Mouse (Mus musculus): Measurements from ENCODE around the gene Itfg1. TPM values are rescaled to one million over a fixed set of nuclear protein-coding genes. Genes with fewer than 3 reads are reported as not detected.
"Not testable (repeated sequence)": the region's sequence is repeated elsewhere in the genome, so short reads cannot be mapped to it uniquely, and the experiment has no call there.

Itfg1 gene
- polyA plus RNA-seq, 1 experiment: 45.0 TPM

DNA sequence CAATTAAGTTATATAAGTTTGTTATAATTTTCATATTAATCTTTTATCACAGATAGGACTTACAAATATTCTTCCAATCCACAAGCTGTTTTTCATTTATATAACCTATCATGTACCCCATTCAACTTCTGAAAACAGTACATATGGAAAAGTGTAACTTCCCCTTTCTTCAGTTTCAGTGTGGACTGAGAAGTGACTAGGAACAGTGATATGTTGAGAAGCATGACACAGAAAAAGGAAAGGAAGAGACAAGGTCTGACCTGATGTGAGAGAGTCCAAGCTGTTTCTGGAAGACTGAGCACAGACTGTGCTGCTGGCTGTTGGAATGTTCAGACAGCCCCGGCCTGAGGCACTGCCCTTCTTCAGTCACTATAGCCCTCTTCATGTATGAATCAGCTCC is 40.6 kb downstream of the Itfg1 start:
- Histone ChIP-seq H3K27ac (replicated peaks; ENCODE audit: low read depth, low read length) (no peak overlapping the region), H3K4me3 (ENCODE audit: insufficient read depth, low read depth, low read length) (no peak overlapping the region), H3K4me1 (ENCODE audit: control insufficient read depth, insufficient read depth, insufficient read length, low read length) (no peaks in the 10 kb centered on the region)

GRCm38 (mm10) chr8:85796392-85796791 is 44.3 kb downstream of the Itfg1 start:
- not testable (repeated sequence) for H3K4me1 ChIP-seq (ENCODE audit: control insufficient read depth, insufficient read depth, insufficient read length, low read length); H3K27ac ChIP-seq (replicated peaks; ENCODE audit: low read depth, low read length); H3K4me3 ChIP-seq (ENCODE audit: insufficient read depth, low read depth, low read length)

GRCm38 (mm10) chr8:85788341-85788740 is 52.4 kb downstream of the Itfg1 start:
- Histone ChIP-seq H3K4me3 (ENCODE audit: insufficient read depth, low read depth, low read length) (no peak overlapping the region), H3K4me1 (ENCODE audit: control insufficient read depth, insufficient read depth, insufficient read length, low read length) (no peaks in the 10 kb centered on the region), H3K27ac (replicated peaks; ENCODE audit: low read depth, low read length) (no peak overlapping the region)

GRCm38 (mm10) chr8:85787909-85788308 is 52.8 kb downstream of the Itfg1 start:
- Histone ChIP-seq H3K4me1 (ENCODE audit: control insufficient read depth, insufficient read depth, insufficient read length, low read length) (no peaks in the 10 kb centered on the region), H3K27ac (replicated peaks; ENCODE audit: low read depth, low read length) (no peak overlapping the region), H3K4me3 (ENCODE audit: insufficient read depth, low read depth, low read length) (no peak overlapping the region)

DNA sequence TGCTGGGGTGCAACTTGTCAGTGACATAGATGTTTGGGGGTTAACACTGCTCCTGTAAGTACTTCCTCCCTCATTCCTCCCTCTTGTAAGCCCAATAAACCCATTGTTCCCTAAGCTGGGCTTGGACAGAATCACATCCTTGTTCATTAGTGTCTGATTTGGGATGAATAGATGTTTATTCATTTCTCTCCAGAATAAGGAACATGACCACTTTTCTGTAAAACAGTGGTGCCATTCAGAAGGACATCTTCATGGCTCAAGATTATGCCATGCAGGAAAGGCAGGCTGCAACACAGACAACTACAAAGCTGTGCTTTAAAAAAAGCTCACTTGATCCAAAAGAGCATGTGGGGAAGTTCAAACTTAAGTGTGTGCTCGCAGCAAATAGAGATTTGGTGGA is 55.2 kb downstream of the Itfg1 start:
- Histone ChIP-seq H3K4me3 (ENCODE audit: insufficient read depth, low read depth, low read length) (no peak overlapping the region), H3K27ac (replicated peaks; ENCODE audit: low read depth, low read length) (no peak overlapping the region), H3K4me1 (ENCODE audit: control insufficient read depth, insufficient read depth, insufficient read length, low read length) (no peaks in the 10 kb centered on the region)

DNA sequence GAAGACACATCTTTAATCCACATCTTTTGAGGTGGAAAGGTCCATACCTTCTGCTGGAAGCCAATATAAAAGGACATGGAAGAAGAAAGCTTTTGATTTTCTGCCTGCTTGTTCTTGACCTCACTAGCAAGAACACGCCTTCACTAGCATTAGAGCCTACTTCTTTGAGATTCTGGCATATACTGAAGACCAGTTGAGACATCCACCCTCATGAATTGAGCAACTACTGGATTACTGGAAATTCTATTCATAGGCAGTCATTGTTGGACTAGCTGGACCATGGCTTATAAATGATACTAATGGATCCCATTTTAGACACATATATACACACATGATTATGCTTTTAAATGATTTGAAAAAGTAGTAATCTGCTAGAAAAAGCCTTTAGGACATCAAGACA is 56.9 kb downstream of the Itfg1 start:
- Histone ChIP-seq H3K4me1 (ENCODE audit: control insufficient read depth, insufficient read depth, insufficient read length, low read length) (no peaks in the 10 kb centered on the region), H3K4me3 (ENCODE audit: insufficient read depth, low read depth, low read length) (no peak overlapping the region)

DNA sequence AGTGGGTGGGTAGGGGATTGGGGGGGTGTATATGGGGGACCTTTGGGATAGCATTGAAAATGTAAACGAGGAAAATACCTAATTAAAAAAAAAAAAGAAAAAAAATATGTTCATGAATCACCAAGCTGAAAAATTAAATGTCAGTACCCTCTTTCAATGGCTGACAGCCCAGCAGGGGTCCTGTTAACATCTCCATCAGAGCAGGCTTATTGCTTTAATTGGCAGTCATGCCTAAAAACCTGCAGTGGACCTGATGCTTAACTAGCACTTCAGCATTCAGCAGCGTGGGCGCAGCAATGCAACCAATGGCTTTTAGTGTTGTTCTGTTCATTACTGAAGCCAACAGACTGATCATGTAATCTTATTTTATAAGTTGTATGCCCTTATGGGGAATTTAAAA is 60.6 kb downstream of the Itfg1 start:
- no peaks in the 10 kb centered on the region for H3K4me1 ChIP-seq (ENCODE audit: control insufficient read depth, insufficient read depth, insufficient read length, low read length)
- no peak overlapping the region for H3K27ac ChIP-seq (replicated peaks; ENCODE audit: low read depth, low read length)
- no peak overlapping the region for H3K4me3 ChIP-seq (ENCODE audit: insufficient read depth, low read depth, low read length)

More for the DNA sequence above, 56.9 kb downstream of the Itfg1 start:
- no peak overlapping the region for H3K27ac ChIP-seq (replicated peaks; ENCODE audit: low read depth, low read length)

DNA sequence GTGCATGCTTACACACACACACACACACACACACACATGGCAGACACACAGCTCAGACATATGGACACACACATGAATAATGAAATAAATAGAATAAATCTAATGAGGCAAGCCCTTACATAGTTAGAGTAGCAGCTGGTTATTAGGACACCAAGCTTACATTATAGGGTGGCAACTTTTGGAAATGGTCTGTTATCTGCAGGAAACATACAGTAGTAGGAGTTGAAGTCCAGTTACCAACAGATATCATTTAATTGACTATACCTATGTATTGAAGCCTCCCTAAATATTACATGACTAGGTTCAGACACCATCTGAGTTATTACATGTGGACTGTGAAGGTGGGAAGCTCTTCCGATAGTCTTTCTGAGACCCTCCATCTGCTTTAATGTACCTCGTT is 95.7 kb downstream of the Itfg1 start:
- Histone ChIP-seq H3K4me3 (ENCODE audit: insufficient read depth, low read depth, low read length) (no peak overlapping the region), H3K4me1 (ENCODE audit: control insufficient read depth, insufficient read depth, insufficient read length, low read length) (no peaks in the 10 kb centered on the region), H3K27ac (replicated peaks; ENCODE audit: low read depth, low read length) (no peak overlapping the region)

- Histone ChIP-seq H3K4me1 (ENCODE audit: control insufficient read depth, insufficient read depth, insufficient read length, low read length) (no peaks in the 10 kb centered on the region), H3K4me3 (ENCODE audit: insufficient read depth, low read depth, low read length) (no peak overlapping the region), H3K27ac (replicated peaks; ENCODE audit: low read depth, low read length) (no peak overlapping the region)
These were observed 110.2 kb downstream of the Itfg1 start for GRCm38 (mm10) chr8:85730545-85730944.

DNA sequence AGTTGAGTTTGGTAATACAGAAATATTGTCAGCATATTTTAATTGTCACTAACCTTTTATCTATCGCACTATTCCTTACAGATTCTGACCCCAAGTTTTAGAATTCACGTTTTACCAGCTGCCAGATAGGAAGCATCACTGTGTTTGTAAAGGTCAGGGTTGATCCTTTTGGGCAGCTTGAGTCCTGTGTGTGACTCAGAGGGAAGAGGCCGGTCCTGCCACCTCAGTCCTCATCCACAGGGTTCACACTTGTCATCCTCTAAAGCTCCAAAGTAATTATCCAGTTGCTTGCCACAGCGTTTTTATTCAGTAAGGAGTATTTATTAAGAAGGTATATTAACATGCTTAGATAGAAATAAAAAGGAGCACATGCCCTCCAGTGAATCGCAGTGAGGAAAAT is 123.5 kb downstream of the Itfg1 start:
- Histone ChIP-seq H3K4me3 (ENCODE audit: insufficient read depth, low read depth, low read length) (no peak overlapping the region), H3K27ac (replicated peaks; ENCODE audit: low read depth, low read length) (no peak overlapping the region), H3K4me1 (ENCODE audit: control insufficient read depth, insufficient read depth, insufficient read length, low read length) (no peaks in the 10 kb centered on the region)

DNA sequence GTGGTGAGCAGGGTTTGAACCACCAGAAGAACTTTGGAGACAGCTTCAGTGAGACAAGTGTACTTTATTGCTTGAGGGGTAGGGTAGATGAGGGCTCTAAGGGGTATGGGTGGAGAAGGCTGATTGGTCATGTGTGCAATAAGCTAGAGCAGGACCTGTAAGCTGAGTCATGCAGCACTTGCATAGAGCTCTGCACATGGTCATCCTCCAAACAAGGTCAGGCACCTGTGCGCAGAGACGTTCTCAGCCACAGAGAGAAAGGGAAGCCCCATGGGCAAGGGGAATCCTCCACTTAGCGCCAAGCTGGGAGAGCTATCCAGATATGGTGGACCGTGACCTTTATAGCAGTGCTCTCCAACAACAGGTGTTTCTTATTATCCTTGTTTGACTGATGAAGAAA is 124.0 kb downstream of the Itfg1 start:
- H3K27ac ChIP-seq (replicated peaks; ENCODE audit: low read depth, low read length): no peak overlapping the region
- no peaks in the 10 kb centered on the region for H3K4me1 ChIP-seq (ENCODE audit: control insufficient read depth, insufficient read depth, insufficient read length, low read length)

DNA sequence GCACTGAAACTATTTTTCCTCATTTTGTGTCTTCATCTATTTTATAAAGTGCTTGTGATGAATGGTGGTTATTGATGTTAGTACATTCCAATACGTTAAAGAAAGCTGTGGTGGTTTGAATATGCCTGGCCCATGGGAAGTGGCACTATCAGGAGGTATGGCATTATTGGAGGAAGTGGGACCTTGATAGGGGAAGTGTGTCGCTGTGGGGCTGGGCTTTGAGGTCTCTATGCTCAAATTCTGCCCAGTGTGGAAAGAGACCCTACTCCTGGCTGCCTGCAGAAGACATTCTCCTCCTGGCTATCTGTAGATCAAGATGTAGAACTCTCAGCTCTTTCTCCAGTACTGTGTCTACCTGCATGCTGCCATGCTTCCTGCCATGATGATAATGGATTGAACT is 133.7 kb downstream of the Itfg1 start:
- no peaks in the 10 kb centered on the region for H3K4me1 ChIP-seq (ENCODE audit: control insufficient read depth, insufficient read depth, insufficient read length, low read length)
- H3K27ac ChIP-seq (replicated peaks; ENCODE audit: low read depth, low read length): no peak overlapping the region
- H3K4me3 ChIP-seq (ENCODE audit: insufficient read depth, low read depth, low read length): no peak overlapping the region

More for the DNA sequence above, 124.0 kb downstream of the Itfg1 start:
- no peak overlapping the region for H3K4me3 ChIP-seq (ENCODE audit: insufficient read depth, low read depth, low read length)

GRCm38 (mm10) chr8:85700751-85701351 is 139.9 kb downstream of the Itfg1 start, which contains the start of gene Neto2:
Gene Neto2 (minus strand): TSS chr8:85700924.
- Histone ChIP-seq H3K27ac (replicated peaks; ENCODE audit: low read depth, low read length) (no peak within 1 kb of the TSS), H3K4me3 (ENCODE audit: insufficient read depth, low read depth, low read length) (peak within 1 kb of the TSS; percentile 69), H3K4me1 (ENCODE audit: control insufficient read depth, insufficient read depth, insufficient read length, low read length) (0 out of 2 replicates have a peak, but pooled peaks cover 5% of the 10 kb centered on the region)

- no peak overlapping the region for H3K27ac ChIP-seq (replicated peaks; ENCODE audit: low read depth, low read length)
- peak overlapping the region; percentile 69 for H3K4me3 ChIP-seq (ENCODE audit: insufficient read depth, low read depth, low read length)
These were observed 140.5 kb downstream of the Itfg1 start for GRCm38 (mm10) chr8:85700101-85700750.

GRCm38 (mm10) chr8:85699051-85699450 is 141.7 kb downstream of the Itfg1 start:
- 0 out of 2 replicates have a peak, but pooled peaks cover 5% of the 10 kb centered on the region for H3K4me1 ChIP-seq (ENCODE audit: control insufficient read depth, insufficient read depth, insufficient read length, low read length)
- no peak overlapping the region for H3K27ac ChIP-seq (replicated peaks; ENCODE audit: low read depth, low read length)
- no peak overlapping the region for H3K4me3 ChIP-seq (ENCODE audit: insufficient read depth, low read depth, low read length)

More at GRCm38 (mm10) chr8:85700101-85700750, 140.5 kb downstream of the Itfg1 start:
- H3K4me1 ChIP-seq (ENCODE audit: control insufficient read depth, insufficient read depth, insufficient read length, low read length): 0 out of 2 replicates have a peak, but pooled peaks cover 5% of the 10 kb centered on the region

All from brown adipose tissue, adult 24 weeks (tissue).